Mouse (Mus musculus): ENCODE measurements around the gene AC129217.1.
"Not testable (repeated sequence)": the region's sequence is repeated elsewhere in the genome, so short reads cannot be mapped to it uniquely, and the experiment has no call there.

The AC129217.1 gene

DNA sequence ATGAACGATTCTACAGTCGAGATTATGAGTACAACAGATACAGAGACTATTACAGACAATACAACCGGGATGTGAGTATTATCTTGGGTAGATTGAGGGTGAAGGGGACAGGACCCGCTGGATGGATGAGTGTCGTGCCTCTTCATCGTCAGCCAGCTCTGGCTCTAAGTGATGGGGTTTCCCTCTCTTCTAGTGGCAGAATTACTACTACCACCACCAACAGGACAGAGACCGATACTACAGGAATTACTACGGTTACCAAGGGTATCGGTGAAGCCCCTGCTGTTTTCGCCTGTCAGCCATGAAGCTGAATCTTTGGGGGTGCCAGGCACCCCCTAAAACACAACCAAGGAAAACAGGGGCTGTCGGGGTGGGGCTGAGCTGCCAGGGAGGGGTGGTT is 1.7 kb downstream of the AC129217.1 start:
- no peak for DNase-seq

GRCm38 (mm10) chr19:8832971-8833370 is 3.4 kb downstream of the AC129217.1 start:
- no peak for DNase-seq

DNA sequence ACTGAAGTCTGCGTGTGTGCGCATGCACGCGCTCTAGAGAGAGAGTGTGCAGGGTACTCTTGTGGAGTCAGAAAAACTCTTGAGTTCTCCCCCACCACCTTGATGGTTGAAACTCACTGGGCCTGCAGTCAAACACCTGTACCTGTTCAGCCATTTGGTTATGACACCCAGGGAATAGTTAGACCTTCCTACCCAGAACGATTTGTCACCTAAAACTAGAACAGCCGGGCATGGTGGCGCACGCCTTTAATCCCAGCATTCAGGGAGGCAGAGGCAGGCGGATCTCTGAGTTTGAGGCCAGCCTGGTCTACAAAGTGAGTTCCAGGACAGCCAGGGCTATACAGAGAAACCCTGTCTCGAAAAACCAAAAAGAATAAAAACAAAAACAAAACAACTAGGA is 6.8 kb downstream of the AC129217.1 start:
- DNase-seq: not testable (repeated sequence)

DNA sequence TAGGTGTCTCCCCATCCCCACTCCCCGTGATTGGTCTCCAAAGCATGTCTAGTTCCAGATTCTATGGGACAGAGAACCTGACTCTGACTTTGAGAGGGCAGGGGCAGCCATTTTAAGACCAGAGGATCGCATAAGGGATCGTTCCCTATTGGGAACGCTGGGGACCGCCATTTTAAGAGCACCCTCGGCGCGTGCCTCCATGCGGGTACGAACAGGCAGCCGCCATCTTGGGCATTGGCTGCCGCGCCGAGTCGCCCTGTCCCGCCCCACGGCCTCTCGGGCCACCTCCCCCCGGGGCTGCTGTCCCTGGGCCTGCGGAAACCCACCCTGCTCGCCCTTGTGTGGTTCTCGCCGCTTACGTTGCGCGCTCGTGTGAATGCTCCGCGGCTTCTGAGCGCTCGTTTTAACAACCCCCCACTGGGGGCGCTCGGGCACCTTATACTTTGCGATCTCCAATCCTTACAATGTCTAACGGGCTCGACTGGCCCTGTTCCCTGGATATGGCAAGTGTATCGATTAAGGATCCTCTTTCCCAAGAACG is 7.7 kb downstream of the AC129217.1 start, which contains the start of gene Bscl2:
TSS of gene Bscl2 (plus strand) at position 217 of the 541 bp plus-strand sequence.
- peak; percentile 82 for DNase-seq

DNA sequence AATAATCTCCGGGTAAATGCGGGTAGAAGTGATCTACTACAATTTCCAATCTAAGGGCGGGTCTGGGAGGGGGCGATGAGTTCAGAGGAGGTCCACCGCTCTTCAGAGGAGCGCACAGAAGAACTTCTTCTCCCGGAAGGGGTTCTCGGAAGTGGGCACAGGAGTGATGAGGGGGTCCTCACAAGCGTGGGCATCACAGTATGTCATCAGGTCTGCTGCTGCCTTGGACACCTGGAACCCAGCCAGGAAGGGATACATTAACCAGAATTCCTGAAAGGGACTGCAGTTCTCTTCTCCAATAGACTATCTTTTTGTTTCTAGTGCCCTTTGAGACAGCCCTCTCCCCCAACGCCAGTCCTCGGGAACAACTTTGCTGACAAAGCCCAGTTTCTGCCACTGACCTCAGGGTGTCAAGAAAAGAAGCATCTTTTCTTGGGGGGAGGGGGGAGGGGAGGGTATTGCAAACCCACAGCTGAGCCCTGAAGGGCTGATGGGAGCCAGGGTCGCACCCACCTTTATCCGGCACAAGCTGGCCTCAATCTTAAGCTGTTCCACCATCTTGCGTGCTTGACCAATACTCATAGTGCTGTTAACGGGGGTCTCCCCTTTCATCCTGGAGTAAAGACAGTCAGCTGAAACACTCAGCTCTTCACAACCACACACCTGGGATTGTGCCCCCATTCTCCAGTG is 8.6 kb downstream of the AC129217.1 start:
- DNase-seq: peak; percentile 33

- no peak for DNase-seq
Measured at GRCm38 (mm10) chr19:8839103-8839907, 9.7 kb downstream of the AC129217.1 start, which contains the start of gene Gng3. Gng3 (minus strand) TSS chr19:8839194.

GRCm38 (mm10) chr19:8839908-8840791 is 10.6 kb downstream of the AC129217.1 start:
- DNase-seq: peak; percentile 81

DNA sequence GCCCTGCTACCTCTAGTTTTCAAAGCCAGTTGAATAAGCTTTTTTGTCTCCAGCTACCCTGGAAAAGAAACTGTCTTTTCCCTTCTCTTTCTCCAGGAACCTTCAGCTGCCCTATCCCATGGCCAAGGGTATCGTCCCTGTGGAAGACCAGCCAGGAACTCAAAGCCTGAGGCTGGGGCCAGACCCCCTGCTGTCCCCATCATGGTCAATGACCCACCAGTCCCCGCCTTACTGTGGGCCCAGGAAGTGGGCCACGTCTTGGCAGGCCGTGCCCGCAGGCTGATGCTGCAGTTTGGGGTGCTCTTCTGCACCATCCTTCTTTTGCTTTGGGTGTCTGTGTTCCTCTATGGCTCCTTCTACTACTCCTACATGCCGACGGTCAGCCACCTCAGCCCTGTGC is 11.4 kb downstream of the AC129217.1 start:
- DNase-seq: no peak

GRCm38 (mm10) chr19:8842961-8843360 is 13.4 kb downstream of the AC129217.1 start:
- peak; percentile 38 for DNase-seq

DNA sequence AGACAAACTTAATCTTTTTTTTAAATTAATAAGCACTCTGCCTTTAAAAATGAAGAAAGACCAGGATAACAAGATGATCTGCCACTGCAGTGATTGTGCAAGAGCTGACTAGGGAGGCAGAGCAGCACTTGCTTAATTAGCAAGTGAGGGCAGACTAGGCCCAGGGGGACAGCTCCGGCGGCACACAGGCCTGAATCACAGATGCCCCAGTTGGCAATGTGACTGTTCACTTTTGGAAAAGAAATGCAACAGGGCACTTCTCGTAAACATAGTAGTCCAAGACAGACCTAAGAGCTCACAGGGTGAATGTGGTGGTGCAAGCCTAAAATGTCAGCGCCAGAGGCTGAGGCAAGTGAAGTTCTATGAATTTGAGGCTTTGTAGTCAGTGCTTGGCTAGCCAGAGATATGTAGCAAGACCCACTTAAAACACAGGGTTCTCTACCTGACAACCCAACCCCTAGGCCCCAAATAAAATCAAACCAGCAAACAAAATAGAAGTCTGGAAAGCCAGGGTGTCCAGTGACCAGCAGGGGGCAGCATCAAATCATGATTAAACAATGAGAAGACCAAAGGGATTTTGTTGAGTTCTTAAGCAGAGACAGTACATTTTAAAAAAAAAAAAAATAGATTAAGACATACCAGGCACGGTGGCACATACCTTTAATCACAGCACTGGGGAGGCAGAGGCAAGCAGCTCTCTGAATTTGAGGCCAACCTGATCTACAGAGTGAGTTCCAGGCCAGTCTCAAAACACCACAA is 15.0 kb downstream of the AC129217.1 start:
- DNase-seq: peak; percentile 90

GRCm38 (mm10) chr19:8848356-8848755 is 18.8 kb downstream of the AC129217.1 start:
- DNase-seq: no peak

DNA sequence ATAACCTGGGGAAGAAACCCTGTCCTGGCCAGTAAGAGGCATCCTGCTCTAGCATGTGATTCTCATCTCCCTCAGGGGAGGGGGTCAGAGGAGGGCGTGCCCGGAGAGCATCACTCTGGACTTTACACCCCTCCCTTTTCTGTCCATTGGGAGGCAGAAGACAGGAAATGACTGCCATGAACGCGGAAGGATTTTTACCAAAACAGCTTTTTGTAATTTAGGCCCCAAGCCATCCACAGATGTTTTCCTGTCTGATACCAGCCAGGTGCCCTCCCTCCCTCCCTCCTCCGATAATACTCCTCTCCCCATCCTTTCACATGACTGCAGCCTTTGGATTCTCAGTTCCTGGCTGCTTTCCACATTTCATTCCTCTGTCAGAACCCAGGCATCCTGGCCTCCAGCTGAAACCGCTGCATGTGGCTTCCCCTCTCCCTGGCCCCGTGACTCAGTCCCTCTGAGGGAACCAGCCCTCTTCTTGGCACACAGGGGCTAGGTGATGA is 20.9 kb downstream of the AC129217.1 start, which contains the start of gene Lrrn4cl:
TSS of gene Lrrn4cl (plus strand) at position 367 of the 500 bp plus-strand sequence.
- DNase-seq: no peak

DNA sequence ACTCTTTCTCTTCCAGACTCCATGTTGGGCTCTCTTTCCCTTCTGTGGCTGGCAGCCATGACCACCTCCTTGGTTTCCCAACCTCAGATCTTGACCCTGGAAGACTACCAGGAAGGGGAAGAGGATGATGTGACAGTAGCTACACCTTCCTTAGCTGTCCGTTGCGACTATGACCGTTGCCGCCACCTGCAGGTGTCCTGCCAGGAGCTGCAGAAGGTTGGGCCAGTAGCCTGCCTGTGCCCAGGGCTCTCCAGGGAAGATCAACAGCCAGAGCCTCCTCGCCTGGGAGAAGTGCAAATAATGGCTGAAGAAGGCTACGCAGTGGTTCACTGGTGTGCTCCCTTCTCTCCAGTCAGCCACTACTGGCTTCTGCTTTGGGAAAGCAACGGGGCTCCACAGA is 22.1 kb downstream of the AC129217.1 start:
- peak; percentile 26 for DNase-seq

DNA sequence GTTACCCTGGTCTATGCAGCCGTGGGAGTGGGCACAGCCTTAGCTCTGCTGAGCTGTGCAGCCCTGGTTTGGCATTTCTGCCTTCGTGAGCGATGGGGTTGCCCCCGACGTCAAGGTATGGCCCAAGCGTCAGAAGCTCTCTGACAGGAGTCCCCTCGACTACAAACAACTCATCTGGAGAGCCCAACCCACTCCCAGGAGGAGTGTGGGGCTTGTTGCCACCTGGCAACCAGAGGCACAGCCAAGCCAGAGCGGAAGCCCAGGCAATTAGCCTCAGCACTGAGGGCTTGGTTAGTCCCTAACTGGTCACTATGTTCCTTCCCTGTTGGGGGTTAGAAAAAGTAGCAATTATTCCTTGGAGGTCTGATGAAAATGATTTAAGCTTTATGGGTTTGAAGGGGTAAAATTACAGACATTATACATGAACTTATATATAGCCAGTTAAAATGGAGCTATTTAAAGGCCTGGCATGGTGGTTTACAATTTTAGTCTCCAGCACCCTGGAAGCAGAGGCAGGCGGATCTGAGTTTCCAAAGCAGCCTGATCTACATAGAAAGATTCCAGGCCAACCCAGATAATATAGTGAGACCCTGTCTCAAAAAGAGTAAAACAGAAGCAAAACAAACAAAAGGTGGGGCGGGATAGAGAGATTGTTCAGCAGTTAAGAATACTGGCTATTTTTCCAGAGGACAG is 22.8 kb downstream of the AC129217.1 start:
- no peak for DNase-seq

- no peak for DNase-seq
Measured at GRCm38 (mm10) chr19:8853117-8853516, 23.5 kb downstream of the AC129217.1 start.

- peak; percentile 75 for DNase-seq
Measured at GRCm38 (mm10) chr19:8857689-8858088, 28.1 kb downstream of the AC129217.1 start.

DNA sequence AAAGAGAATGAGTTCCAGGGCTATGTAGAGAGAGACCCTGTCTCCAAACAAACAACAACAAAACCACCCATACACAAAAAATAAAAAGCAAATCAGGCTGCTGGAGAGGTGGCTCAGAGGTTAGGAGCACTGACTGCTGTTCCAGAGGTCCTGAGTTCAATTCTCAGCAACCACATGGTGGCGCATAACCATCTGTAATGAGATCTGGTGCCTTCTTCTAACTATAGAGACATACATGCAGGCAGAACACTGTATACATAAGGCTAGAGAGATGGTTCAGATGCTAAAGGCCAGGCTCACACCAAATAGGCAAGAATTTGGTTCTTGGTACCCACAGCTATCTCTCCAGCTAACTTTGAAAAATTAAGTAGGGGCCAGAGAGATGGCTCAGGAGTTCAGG is 29.4 kb downstream of the AC129217.1 start:
- DNase-seq: peak; percentile 52

DNA sequence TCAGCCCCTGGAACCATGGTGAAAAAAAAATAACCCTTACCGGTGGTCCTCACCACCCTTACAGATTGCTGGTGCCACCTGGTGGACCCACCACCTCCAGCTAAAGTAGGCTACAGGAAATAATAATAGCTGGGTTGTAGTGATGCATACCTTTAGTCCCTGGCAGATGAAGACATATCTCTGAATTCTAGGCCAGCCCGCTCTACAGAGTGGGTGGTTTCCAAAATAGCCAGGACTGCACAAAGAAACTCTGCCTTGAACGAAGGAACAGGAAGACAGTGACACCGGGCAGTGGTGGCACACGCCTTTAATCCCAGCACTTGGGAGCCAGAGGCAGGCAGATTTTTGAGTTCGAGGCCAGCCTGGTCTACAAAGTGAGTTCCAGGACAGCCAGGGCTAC is 34.7 kb downstream of the AC129217.1 start:
- DNase-seq: no peak

DNA sequence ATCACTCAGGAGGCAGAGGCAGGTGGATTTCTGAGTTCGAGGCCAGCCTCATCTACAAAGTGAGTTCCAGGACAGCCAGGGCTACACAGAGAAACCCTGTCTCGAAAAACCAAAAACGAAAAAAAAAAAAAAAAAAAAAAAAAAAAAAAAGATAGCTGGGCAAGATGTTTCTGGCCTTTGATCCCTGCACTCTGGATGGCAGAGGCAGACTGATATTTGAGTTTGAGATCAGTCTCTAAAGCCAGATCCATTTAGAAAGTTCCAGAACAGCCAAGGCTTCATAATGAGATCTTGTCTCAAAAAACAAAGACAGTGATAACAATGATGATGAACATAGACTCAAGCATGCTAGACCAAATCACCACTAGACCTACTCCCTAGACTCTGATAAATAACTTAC is 40.8 kb downstream of the AC129217.1 start:
- not testable (repeated sequence) for DNase-seq

DNA sequence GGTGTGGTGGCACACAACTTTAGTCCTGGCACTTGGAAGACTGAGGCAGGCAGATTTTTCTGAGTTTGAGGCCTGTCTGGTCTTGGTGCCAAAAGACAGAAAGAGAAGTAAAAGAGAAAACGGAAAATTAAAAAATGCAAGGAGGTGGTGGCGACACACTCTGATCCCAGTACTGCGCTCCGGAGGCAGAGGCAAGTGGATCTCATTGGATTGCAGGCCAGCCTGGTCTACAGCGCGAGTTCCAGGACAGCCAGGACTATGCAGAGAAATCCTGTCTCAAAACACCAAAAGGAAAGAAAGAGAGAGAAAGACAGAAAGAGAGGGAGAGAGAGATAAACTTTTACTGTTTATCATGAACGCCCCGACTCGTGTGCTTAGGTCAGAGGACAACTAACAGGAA is 41.3 kb downstream of the AC129217.1 start:
- no peak for DNase-seq

Measured in lung, postnatal 14 days (tissue).